Mouse (Mus musculus) liver, embryonic 14.5 days (tissue): ENCODE measurements around the gene Rela. TPM values are rescaled to one million over a fixed set of nuclear protein-coding genes. Genes with fewer than 3 reads are reported as not detected.
A peak's percentile ranks its signal among the peaks of the same experiment; 100 is the strongest.

Source experiments
- ATAC-seq: fragments of 200-750 bp; cut with Nextera tagmentation; 2 replicates; pipeline ENCODE4 v1.8.0; 2017; ENCODE audit warnings: moderate number of reproducible peaks, mild to moderate bottlenecking, moderate library complexity; ENCODE audit not compliant: insufficient read depth
- DNase-seq, 3 experiments: peaks; one replicate each; pipeline ENCODE4 v3.0.0-alpha.2; 2012 to 2013; ENCODE audit warnings: low read depth in 3 of 3, low spot score in 3 of 3
- H3K27ac ChIP-seq: fragments of 300-500 bp; sonication (generic); 2 replicates; pipeline ENCODE4 v1.5.1; 2014; ENCODE audit warnings: moderate library complexity, mild to moderate bottlenecking, control low read depth, inconsistent platforms
- H3K27me3 ChIP-seq: fragments of 300-500 bp; sonication (generic); 2 replicates; pipeline ENCODE4 v1.6.1; 2014; ENCODE audit warnings: mild to moderate bottlenecking, low read length, moderate library complexity; ENCODE audit not compliant: control insufficient read depth, insufficient read depth
- H3K36me3 ChIP-seq: fragments of 300-500 bp; sonication (generic); replicated peaks from 2 replicates; pipeline ENCODE4 v1.6.1; 2014; ENCODE audit warnings: low read depth; ENCODE audit not compliant: control insufficient read depth, insufficient read depth
- H3K4me1 ChIP-seq, 2 experiments: fragments of 200-500 bp in 1 of 2; fragments of 300-500 bp in 1 of 2; sonication (generic) in 1 of 2; replicated peaks; 2 replicates each; pipeline ENCODE4 v1.6.1; 2012 to 2014; ENCODE audit warnings: antibody characterized with exemption in 1 of 2, inconsistent platforms in 1 of 2, low read length in 1 of 2; ENCODE audit not compliant: control insufficient read depth in 2 of 2, insufficient read depth in 2 of 2
- H3K4me2 ChIP-seq: fragments of 300-500 bp; sonication (generic); 2 replicates; pipeline ENCODE4 v1.6.1; 2014; ENCODE audit warnings: low read depth, mild to moderate bottlenecking, control low read depth, moderate library complexity
- H3K4me3 ChIP-seq, 2 experiments: fragments of 200-500 bp in 1 of 2; fragments of 300-500 bp in 1 of 2; sonication (generic) in 1 of 2; 2 replicates each; pipeline ENCODE4 v1.5.1; 2012 to 2014; ENCODE audit warnings: low read depth in 2 of 2, low read length in 2 of 2, mild to moderate bottlenecking in 2 of 2, control low read depth in 1 of 2, inconsistent platforms in 1 of 2, moderate library complexity in 1 of 2; ENCODE audit not compliant: insufficient read depth in 1 of 2
- H3K9ac ChIP-seq: fragments of 300-500 bp; sonication (generic); replicated peaks from 2 replicates; pipeline ENCODE4 v1.6.1; 2014; ENCODE audit warnings: mild to moderate bottlenecking, control low read depth, moderate library complexity
- H3K9me3 ChIP-seq: fragments of 300-500 bp; sonication (generic); 2 replicates; pipeline ENCODE4 v1.6.1; 2016; ENCODE audit warnings: low read length, mixed read lengths; ENCODE audit not compliant: control insufficient read depth
- CTCF ChIP-seq: IDR thresholded peaks from 2 replicates; pipeline ENCODE4 v1.5.1; 2016; ENCODE audit warnings: antibody characterized with exemption, low read depth, control low read depth
- EP300 ChIP-seq: IDR thresholded peaks from 2 replicates; pipeline ENCODE4 v1.6.1; 2016; ENCODE audit warnings: antibody characterized with exemption, low read depth
- WGBS: fragments of 180-500 bp; shearing (Covaris S2); extraction: QIAGEN DNeasy Blood & Tissue Kit; methylation state at CpG from one replicate; pipeline ENCODE4 v1.1.7; 2014; ENCODE audit not compliant: insufficient replicate concordance; 5-methylcytosine and 5-hydroxymethylcytosine counted together
- polyA plus RNA-seq, 2 experiments: library from polyadenylated mRNA; depleted of rRNA in 1 of 2; stranded (reverse) in 1 of 2; unstranded in 1 of 2; fragments of >200 nt; fragmentation: Nextera tagmentation in 1 of 2; extraction: Ambion mirVana in 1 of 2; gene quantifications; 2 replicates each; pipeline versions ENCODE4 v1.2.1 to v1.2.3; 2012 to 2014

The Rela gene
- polyA plus RNA-seq, 2 experiments: 14.8 to 18.9 TPM

- Histone ChIP-seq H3K36me3 (peaks cover 35% of the 10 kb centered on the region), H3K27ac (no peak overlapping the region), H3K4me3 (peak overlapping the region in 1 of 2 experiments; percentile 79; a peak in 2 of 4 replicates)
Measured at GRCm38 (mm10) chr19:5608707-5609106, 28.6 kb upstream of the Rela start.

DNA sequence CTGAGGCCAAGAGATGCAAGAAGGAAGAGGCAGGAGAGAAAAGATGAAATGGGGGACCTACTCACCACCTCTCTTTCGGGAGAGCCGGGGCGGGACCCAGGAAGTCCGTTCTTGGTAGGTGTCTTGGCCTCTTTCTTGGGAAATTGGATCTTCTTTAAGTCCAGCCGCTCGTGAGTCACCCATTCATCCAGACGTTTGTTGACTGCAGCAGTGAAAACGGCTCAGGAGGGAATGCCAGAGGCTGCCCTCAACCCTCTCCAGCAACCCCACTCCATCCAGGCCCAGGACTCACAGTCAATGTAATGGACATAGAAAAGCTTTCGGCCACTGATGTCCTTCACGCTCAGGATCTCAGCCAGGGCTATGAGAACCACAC, 28.1 kb upstream of the Rela start:
- Histone ChIP-seq H3K27ac (peak overlapping the region; percentile 65; the same call in 1 of the 2 replicates), H3K27me3 (no peaks in the 10 kb centered on the region), H3K9ac (peak overlapping the region; percentile 75), H3K9me3 (no peaks in the 10 kb centered on the region), H3K36me3 (peaks cover 32% of the 10 kb centered on the region), H3K4me1 (peaks cover 19 to 28% of the 10 kb centered on the region in 2 experiments), H3K4me2 (peak overlapping the region; percentile 63), H3K4me3 (peak overlapping the region; percentile 76 to 79)
- no peak for ATAC-seq
- no peak for DNase-seq
- 61% methylated on average over 10 of the region's 10 CpGs for WGBS
- TF ChIP-seq EP300 (no peak), CTCF (no peak)

More at GRCm38 (mm10) chr19:5608707-5609106, 28.6 kb upstream of the Rela start:
- WGBS: 91% methylated on average over 13 of the region's 13 CpGs
- TF ChIP-seq CTCF (no peak), EP300 (no peak)
- H3K27me3 ChIP-seq: no peaks in the 10 kb centered on the region
- DNase-seq: no peak
- H3K9me3 ChIP-seq: no peaks in the 10 kb centered on the region
- H3K4me1 ChIP-seq: peaks cover 16 to 28% of the 10 kb centered on the region in 2 experiments
- H3K4me2 ChIP-seq: peak overlapping the region; percentile 63
- ATAC-seq: no peak
- H3K9ac ChIP-seq: no peak overlapping the region

DNA sequence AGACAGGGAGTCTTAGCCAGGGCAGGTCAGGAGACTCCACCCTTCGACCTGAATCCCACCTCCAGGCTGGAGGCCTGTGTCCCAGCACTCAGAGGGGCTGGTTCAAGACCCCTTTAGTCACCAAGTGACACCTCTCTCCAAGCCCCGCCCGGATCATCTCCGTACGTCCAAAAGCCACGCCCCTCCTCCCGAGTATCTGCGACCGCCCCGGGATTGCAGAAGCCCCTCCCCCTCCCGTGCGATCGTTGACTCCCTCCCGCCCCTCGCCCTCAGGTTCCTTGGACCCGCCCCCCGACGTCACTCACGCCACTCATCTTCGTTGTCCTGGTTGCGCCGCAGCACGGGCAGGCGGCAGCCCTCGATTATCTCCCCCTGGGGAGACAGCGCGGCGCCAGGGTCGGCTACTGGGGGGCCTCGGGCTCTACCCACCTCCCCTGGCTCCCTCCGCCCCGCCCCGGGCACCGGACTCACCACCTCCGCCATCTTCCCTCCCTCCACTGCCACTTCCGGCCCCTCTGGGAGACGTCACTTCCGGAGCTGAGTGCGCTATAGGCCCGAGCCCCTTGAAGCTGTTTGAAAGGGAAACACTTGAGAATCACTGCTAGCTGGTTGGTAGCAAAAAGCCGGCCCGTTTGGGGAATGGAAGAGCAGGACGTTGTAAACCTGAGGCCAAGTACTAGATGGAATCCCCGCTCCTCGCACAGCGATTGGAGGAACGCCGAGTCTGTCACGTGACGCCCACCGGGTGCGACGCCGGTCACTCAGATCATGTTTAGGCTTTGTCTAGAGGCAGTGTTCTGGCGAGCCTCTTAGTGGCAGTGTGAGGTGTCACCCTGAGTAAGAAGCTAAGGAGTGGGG, 27.5 kb upstream of the Rela start, which contains the start of gene Kat5:
TSS of gene Kat5 (minus strand) at position 691 of the 858 bp plus-strand sequence.
- peaks cover 32% of the 10 kb centered on the region for H3K36me3 ChIP-seq
- WGBS: 1% methylated on average over 55 of the region's 55 CpGs
- peak within 1 kb of the TSS; percentile 76 to 79 for H3K4me3 ChIP-seq
- TF ChIP-seq EP300 (no peak), CTCF (0 out of 2 replicates have a peak, but pooled peaks have one; percentile 21)
- no peaks in the 10 kb centered on the region for H3K27me3 ChIP-seq
- peak within 1 kb of the TSS; percentile 75 for H3K9ac ChIP-seq
- peak within 1 kb of the TSS; percentile 63 for H3K4me2 ChIP-seq
- H3K4me1 ChIP-seq: peaks cover 19 to 28% of the 10 kb centered on the region in 2 experiments
- DNase-seq (peak; percentile 73 to 84 (median 73)), ATAC-seq (peak; percentile 89)
- peak within 1 kb of the TSS; percentile 65 for H3K27ac ChIP-seq
- H3K9me3 ChIP-seq: no peaks in the 10 kb centered on the region

DNA sequence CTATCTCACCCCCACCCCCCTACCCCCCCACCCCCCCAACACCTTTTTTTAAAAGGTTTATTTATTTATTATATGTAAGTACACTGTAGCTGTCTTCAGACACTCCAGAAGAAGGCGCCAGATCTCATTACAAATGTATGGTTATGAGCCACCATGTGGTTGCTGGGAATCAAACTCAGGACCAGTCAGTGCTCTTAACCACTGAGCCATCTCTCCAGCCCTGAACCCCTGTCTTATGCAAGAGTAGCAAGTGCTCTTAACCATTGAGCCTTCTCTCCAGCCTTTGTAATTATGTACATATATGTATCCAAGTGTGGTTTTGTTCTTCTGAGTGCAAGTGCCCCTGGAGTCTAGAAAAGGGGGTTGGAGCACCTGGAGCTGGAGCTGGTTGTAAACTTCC, 25.3 kb upstream of the Rela start:
- Histone ChIP-seq H3K4me1 (peaks cover 19 to 28% of the 10 kb centered on the region in 2 experiments), H3K27ac (no peak overlapping the region)
- WGBS: 82% methylated on average over 1 of the region's 1 CpGs

DNA sequence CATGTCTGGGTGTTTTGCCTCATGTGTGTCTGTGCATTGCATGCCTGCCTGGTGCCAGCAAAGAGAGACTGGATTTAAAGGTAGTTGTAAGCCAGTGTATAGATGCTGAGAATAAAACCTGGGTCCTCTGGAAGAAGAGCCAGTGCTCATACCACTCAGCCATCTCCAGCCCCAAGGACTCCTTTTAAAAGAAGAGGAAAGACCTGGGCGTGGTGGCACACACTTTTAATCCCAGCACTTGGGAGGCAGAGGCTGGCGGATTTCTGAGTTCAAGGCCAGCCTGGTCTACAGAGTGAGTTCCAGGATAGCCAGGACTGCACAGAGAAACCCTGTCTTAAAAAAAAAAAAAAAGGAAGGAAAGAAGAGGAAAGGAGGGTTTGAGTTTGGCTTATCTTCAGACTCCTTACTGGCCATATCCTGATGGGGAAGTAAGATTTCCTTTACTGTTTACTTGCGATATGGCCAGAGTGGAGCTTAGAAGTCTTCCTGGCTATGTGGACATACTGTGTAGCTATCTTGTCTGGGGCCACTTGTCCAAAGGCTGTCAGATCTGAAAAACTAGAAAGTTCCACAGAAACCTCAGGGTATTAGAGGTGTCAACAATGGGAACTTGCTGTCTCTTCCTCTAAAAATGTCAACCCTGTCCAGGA, 24.4 kb upstream of the Rela start:
- Histone ChIP-seq H3K27me3 (no peaks in the 10 kb centered on the region), H3K4me2 (no peak overlapping the region), H3K4me3 (no peak overlapping the region), H3K4me1 (peaks cover 19 to 28% of the 10 kb centered on the region in 2 experiments), H3K9ac (peak overlapping the region; percentile 28; the same call in 1 of the 2 replicates), H3K9me3 (no peaks in the 10 kb centered on the region), H3K27ac (no peak overlapping the region), H3K36me3 (peaks cover 10% of the 10 kb centered on the region)
- peak; percentile 66; the same call in 1 of the 2 replicates for TF ChIP-seq EP300
- TF ChIP-seq CTCF: no peak
- ATAC-seq (no peak), DNase-seq (no peak)
- WGBS: 20% methylated on average over 3 of the region's 3 CpGs

More for the DNA sequence above, 25.3 kb upstream of the Rela start:
- ATAC-seq (no peak), DNase-seq (no peak)
- TF ChIP-seq CTCF: no peak
- no peak for TF ChIP-seq EP300
- Histone ChIP-seq H3K4me2 (no peak overlapping the region), H3K9me3 (no peaks in the 10 kb centered on the region), H3K4me3 (no peak overlapping the region), H3K27me3 (no peaks in the 10 kb centered on the region), H3K9ac (no peak overlapping the region), H3K36me3 (peaks cover 19% of the 10 kb centered on the region)
